Mouse (Mus musculus) neutrophil, adult 5-6 weeks (primary cell): ENCODE results near the gene Cdadc1. TPM values are rescaled to one million over a fixed set of nuclear protein-coding genes. Genes with fewer than 3 reads are reported as not detected.
"Not testable (repeated sequence)": the region's sequence is repeated elsewhere in the genome, so short reads cannot be mapped to it uniquely, and the experiment has no call there.

Experiments
- ATAC-seq: fragments of 151-379, 151-347 bp; 2 replicates; pipeline ENCODE4 v1.8.0; 2017; ENCODE audit warnings: mild to moderate bottlenecking, moderate TSS enrichment; ENCODE audit not compliant: insufficient number of reproducible peaks, poor library complexity, low FRiP score, severe bottlenecking; ENCODE audit errors: extremely low read depth
- total RNA-seq: library from RNA; stranded (forward); fragments of 200-1000 nt; gene quantifications from 2 replicates; pipeline ENCODE4 v1.2.3, GENCODE M21; 2017

The Cdadc1 gene
- total RNA-seq, 1 experiment from 2014 or later = 22.0 TPM

DNA sequence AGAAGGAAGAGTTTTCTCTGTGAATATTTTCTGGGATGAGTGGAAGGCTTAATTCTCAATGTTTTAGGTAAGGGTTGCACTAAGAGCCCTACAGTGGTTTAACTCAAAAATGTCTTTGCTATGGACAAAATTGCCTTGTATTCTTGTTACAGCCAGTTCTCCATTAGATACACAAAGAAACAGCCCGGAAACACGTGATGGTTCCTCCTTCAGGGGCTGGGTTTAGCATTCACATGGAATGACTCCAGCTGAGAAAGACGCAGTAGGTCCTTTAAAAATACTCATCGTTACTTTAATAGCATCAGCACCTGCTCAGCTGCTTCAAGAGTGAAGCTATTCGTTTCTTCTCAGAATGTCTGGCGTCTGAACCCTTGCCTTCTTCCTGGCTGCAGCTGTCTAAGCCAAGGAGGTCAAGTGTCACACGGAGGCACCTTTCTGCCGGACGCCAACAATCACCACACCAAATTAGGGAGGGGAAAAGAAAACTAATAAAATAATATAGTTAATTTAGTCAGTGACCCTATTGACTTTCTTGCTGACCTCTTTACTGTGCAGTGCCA, 26.6 kb upstream of the Cdadc1 start:
- no peak for ATAC-seq

DNA sequence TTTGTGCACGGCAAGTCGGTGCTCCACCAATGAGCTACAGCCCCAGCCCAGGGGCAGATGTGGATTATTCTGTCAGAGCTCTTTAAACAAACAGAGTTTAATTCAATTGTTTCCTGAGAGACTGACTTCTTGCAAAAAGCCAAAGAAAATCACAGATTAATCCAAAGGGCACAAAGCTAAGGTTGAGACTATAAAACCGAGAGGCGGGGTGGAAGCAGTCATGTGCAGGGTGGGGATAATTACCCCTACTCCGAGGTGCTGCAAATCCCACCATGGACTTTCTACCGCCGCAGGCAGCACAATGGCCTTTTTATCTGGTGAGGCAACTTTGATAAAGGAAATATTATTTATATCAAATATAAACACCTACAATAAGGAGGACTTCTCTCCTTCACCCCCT, 19.0 kb upstream of the Cdadc1 start:
- ATAC-seq = no peak

DNA sequence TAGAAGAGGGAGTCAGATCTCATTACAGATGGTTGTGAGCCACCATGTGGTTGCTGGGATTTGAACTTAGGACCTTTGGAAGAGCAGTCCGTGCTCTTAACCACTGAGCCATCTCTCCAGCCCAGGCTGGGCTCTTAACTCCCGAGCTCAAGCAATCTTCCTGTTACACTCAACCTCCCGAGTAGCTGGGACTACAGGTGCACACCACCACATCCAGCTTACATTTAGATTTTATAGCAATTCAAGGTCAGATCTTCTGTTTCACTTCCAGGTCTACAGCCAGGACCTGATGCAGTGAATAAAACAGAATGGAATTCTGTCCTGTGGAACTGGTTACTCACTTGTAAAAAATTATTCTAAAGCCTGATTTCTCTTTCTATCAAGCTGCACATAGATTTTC, 16.4 kb upstream of the Cdadc1 start:
- ATAC-seq = not testable (repeated sequence)

DNA sequence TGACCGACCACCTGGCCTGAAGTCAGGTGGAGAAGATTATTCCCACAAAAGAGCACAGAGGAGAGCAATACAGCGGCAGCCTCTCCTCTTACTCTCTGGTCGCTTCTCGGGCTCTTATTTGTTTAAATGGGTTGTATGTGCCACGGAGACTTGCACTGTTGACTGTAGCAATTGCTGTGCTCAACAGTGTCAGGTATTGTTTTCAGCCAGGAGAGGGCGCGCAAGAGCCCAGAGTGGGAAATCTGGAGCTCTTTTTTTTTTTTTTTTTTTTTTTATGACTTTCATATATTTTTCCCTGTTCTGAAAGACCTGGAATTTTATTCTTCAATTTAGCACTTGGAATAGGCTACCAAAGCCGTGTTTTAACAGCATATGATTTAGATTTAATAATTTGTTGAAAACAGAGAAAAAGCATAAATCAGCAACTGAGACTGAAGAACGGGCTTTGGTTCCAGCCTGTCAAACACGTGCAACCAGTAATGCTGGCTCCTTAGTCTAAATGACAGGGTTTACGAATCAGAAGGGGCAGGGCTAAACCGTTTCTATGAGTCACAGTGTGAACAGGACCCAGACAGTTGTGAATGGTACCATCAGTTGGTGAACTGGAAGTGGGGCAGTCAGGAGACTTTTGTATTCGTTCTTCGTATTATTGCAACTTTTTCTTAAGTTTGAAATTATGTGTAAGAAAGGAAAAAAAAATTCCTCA, 15.3 kb upstream of the Cdadc1 start:
- no peak for ATAC-seq

DNA sequence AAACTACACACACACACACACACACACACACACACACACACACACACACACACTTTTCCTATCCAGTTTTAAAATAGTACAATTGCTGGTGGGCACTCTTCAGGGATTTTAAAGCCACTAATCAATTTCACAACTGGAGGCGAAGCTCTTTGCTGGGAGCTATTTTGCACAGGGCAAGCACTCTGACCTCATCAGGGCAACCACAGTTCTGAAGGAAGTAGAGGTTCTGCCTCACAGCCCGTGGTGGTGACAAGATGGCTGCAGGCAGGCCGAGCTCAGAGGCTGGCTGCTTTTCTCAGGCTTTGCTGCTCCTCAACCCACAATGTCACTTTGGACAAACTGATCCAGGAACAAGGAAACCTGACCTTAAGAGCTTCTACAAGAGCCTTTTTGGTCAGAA, 9.3 kb upstream of the Cdadc1 start:
- no peak for ATAC-seq

DNA sequence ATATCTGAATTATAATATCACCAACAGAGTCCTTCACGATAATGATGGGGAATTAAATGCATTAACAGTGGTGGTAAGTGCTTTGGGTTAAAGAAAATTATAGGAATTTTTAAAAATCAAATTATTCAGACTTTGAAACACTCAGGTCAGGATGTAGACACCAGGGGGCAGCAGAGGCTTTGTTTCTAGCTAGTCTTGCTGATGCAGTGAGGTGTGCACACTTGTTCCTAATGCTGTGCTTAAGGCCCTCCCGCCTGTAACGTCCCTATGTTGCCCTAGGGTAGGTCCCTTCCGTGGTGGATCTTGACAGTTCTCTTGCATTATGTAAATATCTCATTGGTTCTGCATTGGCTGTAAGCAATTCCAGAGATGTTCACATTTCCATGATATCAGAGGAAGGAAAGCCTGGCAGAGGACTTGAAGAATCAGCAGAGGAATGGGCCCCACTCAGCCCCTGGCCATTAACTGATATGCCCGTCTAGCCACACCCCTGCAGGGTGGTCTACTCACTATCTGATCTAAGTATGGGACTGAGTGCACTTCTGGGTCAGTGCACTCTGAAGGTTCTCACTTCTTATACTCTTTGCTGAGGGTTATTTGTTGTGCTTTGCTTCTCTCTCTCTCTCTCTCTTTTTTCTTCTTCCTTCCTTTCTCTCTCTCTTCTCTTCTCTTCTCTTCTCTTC, 8.1 kb upstream of the Cdadc1 start:
- peak; percentile 64; the same call in 1 of the 2 replicates for ATAC-seq

DNA sequence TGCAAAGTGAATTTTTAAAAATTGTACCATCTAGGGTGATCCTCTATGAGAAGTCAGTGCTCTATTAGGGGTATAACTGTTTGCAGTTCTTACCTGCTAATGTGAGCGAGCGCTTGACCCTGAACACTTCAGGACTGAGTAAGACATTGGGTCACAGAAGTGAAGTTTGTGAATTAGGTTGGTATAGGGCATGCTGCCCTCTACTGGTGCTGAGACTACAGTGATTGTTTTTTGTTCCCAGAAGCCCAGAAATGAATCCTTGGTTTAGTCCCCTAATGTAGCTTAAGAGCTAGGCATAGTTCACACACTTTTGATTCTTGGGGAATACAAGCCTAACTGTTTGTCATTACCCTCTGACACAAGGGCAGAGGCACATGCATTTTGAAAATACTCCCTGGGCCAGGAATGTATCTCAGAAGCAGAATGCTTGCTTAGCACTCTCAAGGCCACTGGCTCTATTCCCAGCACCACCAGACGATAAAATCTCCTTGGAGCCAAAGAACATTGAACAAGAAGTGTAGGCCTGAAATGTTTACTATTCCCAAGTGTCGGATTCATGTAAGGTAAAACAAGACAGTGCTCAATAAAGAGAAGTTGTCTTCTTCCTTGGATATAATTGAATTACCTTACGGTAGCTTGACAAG, 6.4 kb upstream of the Cdadc1 start:
- ATAC-seq = peak; percentile 45; the same call in 1 of the 2 replicates

DNA sequence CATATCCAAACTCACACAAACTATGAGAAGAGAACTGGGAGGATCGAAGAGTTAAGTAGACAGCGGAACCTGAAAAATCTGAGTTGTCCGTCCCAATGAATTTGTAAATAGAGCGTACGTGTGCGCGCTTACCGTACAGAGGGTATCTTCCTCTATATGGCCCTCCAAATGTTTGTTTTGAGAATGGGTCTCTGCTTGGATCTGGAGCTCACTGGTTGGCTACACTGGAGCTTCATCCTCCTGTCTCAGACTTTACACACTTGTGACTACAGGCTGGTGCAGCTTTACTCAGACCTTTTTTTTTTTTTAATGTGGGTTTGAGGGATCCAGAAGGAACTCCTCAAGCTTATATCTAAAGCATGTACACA, 485 bp upstream of the Cdadc1 start:
- ATAC-seq = no peak

DNA sequence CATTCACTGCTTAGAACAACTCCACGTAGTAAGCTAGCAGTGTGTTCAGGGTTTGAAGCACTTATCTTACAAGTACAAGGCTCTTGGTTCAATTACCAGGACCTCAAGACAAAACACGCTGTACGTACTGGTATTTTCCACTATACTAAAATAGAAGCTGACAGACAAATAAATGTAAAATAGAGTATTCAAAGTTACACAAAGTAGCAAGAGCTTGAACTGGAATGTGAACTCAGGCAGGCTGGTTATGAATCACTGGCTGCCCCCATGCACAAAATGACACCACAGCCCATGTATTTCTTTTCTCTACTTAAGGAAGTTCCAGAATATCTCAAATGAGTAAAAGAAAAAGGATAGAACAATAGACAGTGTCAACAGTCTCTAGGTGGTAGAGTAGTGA, 2.8 kb downstream of the Cdadc1 start:
- no peak for ATAC-seq

DNA sequence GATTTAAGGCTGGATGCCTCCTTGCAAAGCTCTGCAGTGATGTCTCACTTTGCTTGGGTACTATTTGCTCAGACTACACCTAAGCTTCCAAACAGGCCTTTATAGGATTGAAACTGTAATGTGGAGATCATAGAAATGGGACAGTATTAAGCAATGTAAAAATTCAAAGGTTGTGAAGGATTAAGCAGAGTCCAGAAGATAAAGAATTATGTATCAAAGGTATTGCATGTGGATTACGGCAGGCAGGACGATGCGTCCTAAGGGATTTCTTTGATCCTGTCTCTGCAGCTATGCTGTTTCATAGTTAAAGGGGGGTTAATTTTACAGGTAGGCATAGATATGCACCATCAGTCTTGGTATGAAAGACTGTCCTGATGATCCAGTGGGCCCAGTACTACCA, 5.2 kb downstream of the Cdadc1 start:
- no peak for ATAC-seq

DNA sequence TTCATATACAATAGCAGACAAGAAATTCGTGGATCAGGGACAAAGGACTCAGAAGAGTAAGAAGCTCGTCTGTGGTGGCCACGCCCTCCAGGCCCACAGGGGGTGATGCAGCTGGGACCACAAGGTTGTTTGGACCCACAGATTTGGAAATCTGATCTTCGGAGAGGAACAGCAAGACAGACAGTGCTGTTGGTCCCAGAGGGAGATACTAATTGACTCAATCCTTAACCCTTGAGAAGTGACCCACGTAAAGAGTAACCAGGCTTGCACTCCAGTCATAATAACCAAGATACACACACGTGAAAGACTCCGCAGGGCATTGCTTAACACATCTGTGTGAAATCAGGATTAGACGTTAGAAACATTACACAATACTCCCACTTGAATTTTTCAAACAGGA, 5.9 kb downstream of the Cdadc1 start:
- no peak for ATAC-seq

DNA sequence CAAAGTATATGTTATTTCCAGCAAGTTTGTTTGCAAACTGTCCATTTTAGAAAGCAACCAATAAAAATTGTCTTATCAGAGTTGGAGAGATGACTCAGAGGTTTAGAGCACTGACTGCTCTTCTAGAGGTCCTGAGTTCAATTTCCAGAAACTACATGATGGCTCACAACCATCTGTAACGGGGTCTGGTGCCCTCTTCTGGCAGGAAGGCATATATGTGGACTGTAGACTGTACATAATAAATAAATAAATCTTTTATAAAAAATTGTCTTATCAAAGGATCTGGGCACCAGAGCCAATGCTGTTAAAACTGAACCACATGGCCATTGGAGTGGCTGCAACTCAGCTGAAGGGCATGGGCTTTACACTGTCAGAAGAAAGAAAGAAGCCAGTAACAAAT, 7.1 kb downstream of the Cdadc1 start:
- ATAC-seq = no peak

DNA sequence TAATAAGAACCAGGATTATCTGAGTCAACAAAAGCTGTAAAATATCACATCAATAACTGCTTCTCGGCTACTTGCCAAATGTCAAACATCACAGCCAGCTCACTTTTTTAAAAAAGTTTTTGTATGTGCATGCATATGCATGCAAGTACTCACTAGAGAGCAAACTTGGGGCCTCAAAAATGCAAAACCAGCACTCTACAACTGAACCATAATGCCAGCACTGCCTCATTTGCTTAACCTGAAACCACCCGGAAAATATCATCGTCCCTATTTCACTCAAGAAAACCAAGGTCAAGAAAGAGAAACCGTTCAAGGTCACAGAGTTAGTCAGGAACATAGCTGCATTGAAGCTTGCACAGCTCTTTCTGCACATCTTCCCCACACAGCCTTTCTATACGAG, 21.4 kb downstream of the Cdadc1 start:
- ATAC-seq = no peak

DNA sequence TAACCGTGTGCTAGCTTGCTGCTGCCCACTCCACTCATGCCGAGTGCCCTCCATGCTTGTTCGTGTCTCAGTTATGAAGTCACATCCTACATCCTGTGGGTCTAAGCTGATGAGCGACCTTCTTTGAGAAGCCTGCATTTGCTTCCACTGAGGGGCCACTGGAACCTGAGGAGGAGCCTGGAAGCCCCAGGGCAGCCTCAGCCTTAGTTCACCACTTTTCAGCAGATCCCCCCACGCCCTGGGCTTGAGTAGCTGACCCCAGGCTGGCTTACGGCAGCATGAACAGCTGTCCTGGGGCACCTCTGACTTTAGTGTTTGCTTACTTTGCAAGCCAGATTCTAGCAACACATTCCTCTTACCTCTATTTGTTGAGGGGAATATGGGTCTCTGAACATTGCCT, 31.0 kb downstream of the Cdadc1 start:
- ATAC-seq = no peak

DNA sequence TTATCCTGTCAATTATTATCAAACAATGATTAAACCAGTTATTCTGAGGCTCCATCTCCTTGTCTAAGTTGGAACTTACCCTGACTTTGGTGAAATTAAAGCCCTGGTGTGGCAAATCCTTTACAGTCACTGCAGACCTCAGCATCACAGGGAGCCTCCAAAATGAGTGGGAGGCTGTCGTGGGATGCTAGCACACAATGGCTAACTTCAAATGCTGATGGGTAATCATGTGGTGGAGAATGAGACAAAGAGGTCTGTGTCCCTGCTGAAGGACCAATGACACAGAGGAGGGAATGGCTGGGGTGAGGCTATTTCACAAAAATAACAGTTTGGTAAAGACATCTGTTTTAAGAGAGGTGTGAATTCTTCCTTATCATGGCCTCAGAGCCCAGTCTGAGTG, 39.9 kb downstream of the Cdadc1 start:
- ATAC-seq = no peak

DNA sequence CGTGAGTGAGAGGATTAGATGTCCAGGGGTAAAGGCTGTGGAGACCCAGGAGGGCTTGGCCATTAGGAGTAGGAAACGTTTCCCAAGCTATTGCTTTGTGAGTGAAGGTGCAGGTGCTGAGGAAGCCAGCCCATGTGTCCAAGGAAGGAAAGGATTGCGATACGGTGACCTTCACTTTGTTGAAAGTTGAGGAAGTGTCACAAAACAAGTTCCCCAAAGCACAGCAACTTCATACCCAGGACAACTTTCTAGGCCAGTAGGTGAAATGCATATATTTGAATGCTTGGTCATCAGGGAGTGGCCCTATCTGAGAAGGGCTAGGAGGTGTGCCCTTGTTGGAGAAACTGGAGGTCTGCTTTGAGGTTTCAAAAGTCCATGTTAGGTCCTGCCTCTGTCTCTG, 40.7 kb downstream of the Cdadc1 start:
- peak; percentile 47 for ATAC-seq

DNA sequence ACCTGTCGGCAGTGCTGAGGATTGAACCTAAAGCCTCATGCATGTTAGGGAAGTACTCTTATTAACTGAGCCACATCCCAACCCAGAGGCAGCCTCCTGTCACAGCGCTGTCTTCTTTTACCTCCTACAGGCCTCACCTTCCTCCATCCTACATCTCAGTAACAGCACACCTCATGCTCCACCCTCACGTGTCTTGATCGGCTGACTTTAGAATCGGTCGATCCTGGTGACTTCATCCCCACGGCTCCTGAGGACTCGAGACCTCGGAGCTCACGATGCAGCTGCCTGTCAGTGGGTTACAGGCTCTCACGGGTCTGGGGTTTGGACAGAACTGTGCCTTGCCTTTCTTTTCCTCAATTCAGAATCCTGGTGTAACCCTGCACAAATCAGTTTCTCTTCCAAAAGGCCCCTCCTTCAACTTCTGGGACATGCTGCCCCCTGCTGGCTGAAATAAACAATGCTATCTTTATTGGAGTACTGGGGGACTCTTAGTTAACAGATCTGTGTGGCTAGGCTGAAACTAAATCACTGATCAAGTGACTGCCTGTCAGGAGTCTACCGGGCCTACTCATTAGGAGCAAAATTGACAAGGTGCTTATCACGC, 41.7 kb downstream of the Cdadc1 start:
- ATAC-seq = peak; percentile 40

DNA sequence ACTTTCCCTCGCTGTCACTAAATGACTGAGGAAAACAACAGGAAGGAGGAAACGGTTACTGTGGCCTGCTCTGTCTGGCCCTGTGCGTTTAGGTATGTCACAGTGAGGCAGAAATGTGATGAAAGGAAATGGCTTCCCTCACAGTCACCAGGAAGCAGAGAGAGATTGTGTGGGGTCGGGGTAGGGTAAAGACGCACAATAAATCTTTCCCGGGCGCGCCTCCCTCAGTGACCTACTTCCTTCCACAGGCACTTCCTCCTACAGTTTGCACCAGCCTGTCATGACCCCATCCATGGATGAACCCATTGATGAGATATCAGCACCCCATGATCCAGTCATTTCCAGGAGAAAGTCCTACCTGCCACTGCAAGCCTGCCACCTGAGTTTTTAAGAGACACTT, 42.7 kb downstream of the Cdadc1 start:
- no peak for ATAC-seq

DNA sequence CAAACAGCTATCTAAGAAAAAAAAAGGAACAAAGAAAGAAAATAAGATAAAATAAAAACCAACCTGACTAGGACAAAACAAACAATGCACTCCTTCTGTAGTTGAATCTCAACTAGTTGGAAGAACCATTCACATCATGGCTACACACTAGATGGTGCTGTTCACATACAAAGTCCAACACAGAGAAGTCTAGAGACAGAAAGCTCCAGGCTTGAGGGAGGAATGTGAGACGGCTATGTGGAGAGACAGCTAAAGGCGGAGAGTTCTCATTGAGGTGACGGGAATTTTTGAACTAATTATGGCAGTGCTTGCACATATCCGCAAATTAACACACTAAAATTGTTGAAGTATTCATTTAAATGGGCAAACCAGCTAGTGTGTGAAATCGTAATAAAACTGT, 43.7 kb downstream of the Cdadc1 start:
- no peak for ATAC-seq

DNA sequence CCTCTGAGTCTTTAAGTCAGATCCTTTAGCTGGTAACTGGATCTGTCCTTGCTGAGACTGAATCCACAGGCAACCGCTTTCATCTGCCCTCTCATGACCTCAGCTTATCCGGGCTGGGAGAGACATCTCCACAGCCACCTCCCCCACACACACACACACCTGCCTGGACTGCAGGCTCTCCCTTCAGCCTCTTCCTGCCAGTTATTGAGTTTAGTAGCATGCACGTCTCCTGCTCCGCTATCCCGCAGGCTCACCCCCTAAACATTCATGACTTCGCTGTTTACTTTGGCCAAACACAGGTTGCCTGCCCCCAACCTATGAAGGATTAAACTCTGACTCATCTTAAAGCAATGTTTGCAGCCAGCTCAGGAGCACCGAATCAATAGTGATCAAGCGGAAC, 45.8 kb downstream of the Cdadc1 start:
- no peak for ATAC-seq
